Mouse (Mus musculus): Measurements from ENCODE around the gene Pdlim3. TPM values are rescaled to one million over a fixed set of nuclear protein-coding genes. Genes with fewer than 3 reads are reported as not detected.

Pdlim3 gene
- total RNA-seq, 2 experiments from 2014 or later = 0.26 TPM; not detected in 1

- ATAC-seq (replicated peaks; ENCODE audit: low FRiP score, poor library complexity, severe bottlenecking) = no peak
Measured at GRCm38 (mm10) chr8:45901626-45902025, 16.4 kb downstream of the Pdlim3 start.

- no peak for ATAC-seq (replicated peaks; ENCODE audit: low FRiP score, poor library complexity, severe bottlenecking)
Measured at GRCm38 (mm10) chr8:45903659-45904058, 18.4 kb downstream of the Pdlim3 start.

DNA sequence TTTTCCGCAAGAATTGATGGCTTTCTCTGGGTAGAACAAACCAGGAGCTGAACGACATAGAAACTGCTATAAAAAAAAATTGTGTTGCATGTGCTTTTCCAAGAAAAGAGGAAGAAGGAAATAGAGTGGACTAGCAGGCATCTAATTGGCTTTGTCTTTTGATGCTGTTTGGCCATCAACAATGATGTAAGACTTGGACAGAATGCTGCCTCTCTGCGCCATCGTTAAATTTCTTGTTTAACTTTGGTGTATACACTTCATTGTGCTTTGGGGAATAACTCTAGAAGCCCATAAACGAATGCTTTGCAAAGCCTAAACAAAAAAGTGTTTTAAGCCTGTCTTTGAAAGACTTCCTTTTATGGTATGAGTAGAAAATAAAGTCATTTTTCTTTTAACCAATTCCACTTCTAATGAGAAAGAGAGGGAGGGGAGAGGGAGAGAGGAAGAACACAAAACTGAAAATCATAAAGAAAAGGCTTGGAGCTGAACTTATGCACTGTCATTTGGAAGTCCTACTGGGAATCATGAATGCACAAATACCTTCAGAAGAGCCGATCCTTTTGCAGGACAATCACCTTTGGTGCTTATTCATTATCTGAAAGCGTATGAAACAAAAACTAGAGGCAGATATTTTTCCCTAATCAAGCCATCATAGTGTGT is 20.5 kb downstream of the Pdlim3 start:
- no peak for ATAC-seq (replicated peaks; ENCODE audit: low FRiP score, poor library complexity, severe bottlenecking)

- ATAC-seq (replicated peaks; ENCODE audit: low FRiP score, poor library complexity, severe bottlenecking) = no peak
Measured at GRCm38 (mm10) chr8:45906251-45906619, 21.0 kb downstream of the Pdlim3 start.

- no peak for ATAC-seq (replicated peaks; ENCODE audit: low FRiP score, poor library complexity, severe bottlenecking)
Measured at GRCm38 (mm10) chr8:45913707-45914106, 28.4 kb downstream of the Pdlim3 start.

GRCm38 (mm10) chr8:45916496-45916895 is 31.2 kb downstream of the Pdlim3 start:
- ATAC-seq (replicated peaks; ENCODE audit: low FRiP score, poor library complexity, severe bottlenecking) = no peak

DNA sequence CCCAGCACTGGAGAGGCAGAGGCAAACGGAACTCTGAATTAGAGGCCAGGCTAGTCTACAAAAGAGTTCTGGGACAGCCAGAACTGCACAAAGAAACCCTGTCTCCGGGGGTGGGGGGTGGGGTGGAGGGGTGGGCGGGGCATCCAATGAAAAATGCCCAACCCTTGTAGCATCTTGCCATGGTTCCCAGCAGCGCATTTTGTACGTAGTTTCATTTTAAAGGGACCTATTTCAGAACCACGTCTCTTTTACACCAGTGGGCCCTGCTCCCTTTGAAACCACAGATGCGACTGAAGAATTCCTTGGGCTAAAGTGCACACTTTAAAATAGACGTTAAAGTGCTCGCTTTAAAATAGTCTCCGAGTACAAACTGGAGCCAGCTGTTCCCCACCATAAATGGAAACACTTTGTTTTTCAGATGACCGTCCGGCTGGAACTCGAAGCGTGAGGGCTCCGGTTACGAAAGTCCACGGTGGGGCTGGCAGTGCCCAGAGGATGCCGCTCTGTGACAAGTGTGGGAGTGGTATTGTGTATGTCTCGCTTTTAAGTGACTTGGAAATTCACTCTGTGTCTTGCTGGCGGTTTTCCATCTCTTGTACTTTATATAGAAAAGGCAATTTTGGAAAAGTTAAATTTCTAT is 31.9 kb downstream of the Pdlim3 start:
- ATAC-seq (replicated peaks; ENCODE audit: low FRiP score, poor library complexity, severe bottlenecking) = no peak

DNA sequence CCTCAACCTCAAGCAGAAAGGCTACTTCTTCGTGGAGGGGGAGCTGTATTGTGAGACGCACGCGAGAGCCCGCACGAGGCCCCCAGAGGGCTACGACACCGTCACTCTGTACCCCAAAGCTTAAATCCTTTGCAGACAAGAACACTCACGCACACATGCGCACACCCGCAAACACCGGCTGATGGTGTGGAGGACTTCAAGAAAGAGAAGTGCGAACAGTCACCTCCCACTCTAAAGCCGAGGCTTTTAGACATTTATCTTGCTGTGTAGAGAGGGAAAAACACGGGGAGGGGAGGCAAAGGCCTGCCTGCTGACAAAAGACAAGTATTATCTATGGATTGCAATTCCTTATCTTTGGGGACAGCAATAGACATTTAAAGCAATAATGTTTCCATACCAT is 33.6 kb downstream of the Pdlim3 start:
- ATAC-seq (replicated peaks; ENCODE audit: low FRiP score, poor library complexity, severe bottlenecking) = no peak

- no peak for ATAC-seq (replicated peaks; ENCODE audit: low FRiP score, poor library complexity, severe bottlenecking)
Measured at GRCm38 (mm10) chr8:45920392-45920791, 35.1 kb downstream of the Pdlim3 start.

DNA sequence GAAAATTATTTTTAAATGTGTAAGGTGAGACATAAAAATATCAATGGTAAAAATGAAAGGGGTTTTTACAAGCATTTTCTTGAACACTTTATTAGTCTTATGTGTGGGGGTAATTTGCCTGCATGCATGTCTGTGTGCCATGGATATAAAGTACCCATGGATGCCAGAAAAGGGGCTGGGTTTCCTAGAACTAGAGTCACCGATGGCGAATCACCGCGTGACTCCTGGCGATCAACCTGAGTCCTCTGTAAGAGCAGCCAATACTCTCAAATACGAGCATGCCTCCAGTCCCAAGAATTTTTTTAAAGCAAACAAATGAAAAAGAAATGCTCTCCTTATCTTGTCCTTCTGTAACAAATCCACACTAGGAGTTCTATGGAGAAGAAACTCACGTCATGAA is 36.9 kb downstream of the Pdlim3 start:
- no peak for ATAC-seq (replicated peaks; ENCODE audit: low FRiP score, poor library complexity, severe bottlenecking)

DNA sequence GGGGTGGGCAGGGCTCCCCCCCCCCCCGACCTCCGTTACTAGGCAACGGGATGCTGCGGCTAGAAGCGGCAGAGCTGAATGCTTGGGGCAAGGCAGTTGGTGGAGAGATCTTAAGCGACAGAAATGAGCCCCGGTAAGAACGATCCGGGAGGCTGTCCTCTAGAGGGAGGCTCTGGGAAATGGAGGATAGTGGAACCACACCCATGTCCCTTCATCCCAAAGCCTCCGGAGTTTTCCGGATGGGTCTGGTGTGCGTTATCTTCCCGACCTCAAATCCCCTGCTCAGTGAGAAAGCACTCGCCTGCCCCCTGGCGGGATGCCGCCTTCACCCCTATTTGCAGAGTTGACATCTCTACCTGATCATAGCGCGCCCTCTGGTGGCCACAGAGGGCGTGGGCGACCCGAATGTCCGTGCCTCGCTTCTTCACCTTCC is 49.3 kb downstream of the Pdlim3 start, which contains the start of gene Ccdc110:
Ccdc110 (plus strand) TSS at position 38 of the 433 bp plus-strand sequence.
- peak; percentile 77 for ATAC-seq (replicated peaks; ENCODE audit: low FRiP score, poor library complexity, severe bottlenecking)

DNA sequence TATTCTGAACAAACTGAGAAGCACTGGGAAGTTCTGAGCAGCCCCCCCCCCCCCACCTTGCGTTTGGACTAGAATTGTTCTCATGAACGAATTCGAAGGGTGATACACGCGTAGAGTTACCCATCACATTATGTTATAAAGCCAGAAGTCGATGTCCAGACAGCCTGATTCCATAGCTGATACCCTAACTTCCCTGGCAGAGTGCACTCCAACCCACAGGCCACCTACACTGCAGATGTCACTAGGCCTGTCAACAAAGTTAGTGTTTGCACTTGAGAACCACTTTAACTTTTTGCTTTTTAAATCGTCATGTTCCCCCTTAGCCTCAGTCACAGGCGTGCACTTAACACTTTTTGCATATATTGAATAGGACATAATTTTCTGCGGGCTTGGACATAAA is 51.7 kb downstream of the Pdlim3 start:
- no peak for ATAC-seq (replicated peaks; ENCODE audit: low FRiP score, poor library complexity, severe bottlenecking)

DNA sequence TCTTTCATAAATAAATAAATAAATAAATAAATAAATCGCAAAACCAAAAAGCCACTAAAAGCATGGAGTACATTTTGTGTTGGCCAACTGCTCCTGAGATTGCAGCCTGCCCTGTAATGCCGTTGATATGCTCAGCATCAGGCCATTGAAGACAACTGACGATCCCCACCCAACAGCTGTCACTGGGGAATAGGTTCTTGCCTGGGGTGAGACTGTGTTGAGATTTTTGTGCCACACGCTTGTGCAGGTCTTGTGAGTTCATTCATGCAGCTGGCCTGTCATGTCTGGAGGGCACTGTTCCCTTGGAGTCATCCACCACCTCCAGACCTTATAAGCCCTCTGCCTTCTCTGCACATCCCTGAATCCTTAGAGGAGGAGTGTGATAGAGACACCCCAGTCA is 61.0 kb downstream of the Pdlim3 start:
- no peak for ATAC-seq (replicated peaks; ENCODE audit: low FRiP score, poor library complexity, severe bottlenecking)

- no peak for ATAC-seq (replicated peaks; ENCODE audit: low FRiP score, poor library complexity, severe bottlenecking)
Measured at GRCm38 (mm10) chr8:45950622-45951021, 65.4 kb downstream of the Pdlim3 start.

Other genes starting within 250 kb of the Pdlim3 start
- not detected in 2 replicates for gene Ccdc110, start 49.2 kb downstream of the Pdlim3 start, total RNA-seq (2015; ENCODE audit: low replicate concordance)
- not detected in 2 replicates for gene Ccdc110, start 49.2 kb downstream of the Pdlim3 start, total RNA-seq (2017; ENCODE audit: low replicate concordance)
- not detected in 2 replicates for gene 1700029J07Rik, start 89.8 kb downstream of the Pdlim3 start, total RNA-seq (2015; ENCODE audit: low replicate concordance)
- gene 1700029J07Rik, start 89.8 kb downstream of the Pdlim3 start, total RNA-seq (2017; ENCODE audit: low replicate concordance) = 0.94 TPM in 1 of 2 replicates, not detected in the other
- 25.4 and 30.9 TPM in 2 replicates for gene Ufsp2, start 90.1 kb downstream of the Pdlim3 start, total RNA-seq (2015; ENCODE audit: low replicate concordance)
- gene Ufsp2, start 90.1 kb downstream of the Pdlim3 start, total RNA-seq (2017; ENCODE audit: low replicate concordance) = 15.3 and 28.1 TPM in 2 replicates
- gene Lrp2bp, start 113.8 kb downstream of the Pdlim3 start, total RNA-seq (2015; ENCODE audit: low replicate concordance) = not detected in 2 replicates
- not detected in 2 replicates for gene Lrp2bp, start 113.8 kb downstream of the Pdlim3 start, total RNA-seq (2017; ENCODE audit: low replicate concordance)
- gene Ankrd37, start 120.2 kb downstream of the Pdlim3 start, total RNA-seq (2015; ENCODE audit: low replicate concordance) = 1.5 TPM in 1 of 2 replicates, not detected in the other
- gene Ankrd37, start 120.2 kb downstream of the Pdlim3 start, total RNA-seq (2017; ENCODE audit: low replicate concordance) = not detected in 2 replicates